Mouse (Mus musculus) cerebellum, adult (tissue): ENCODE data around the gene Olfr44.

Source experiments
- ATAC-seq: cut with Nextera tagmentation; 2 replicates; pipeline ENCODE4 v1.9.2; 2017; ENCODE audit warnings: mild to moderate bottlenecking, moderate library complexity, mixed read lengths; ENCODE audit not compliant: insufficient number of reproducible peaks, low FRiP score, low TSS enrichment

The Olfr44 gene

DNA sequence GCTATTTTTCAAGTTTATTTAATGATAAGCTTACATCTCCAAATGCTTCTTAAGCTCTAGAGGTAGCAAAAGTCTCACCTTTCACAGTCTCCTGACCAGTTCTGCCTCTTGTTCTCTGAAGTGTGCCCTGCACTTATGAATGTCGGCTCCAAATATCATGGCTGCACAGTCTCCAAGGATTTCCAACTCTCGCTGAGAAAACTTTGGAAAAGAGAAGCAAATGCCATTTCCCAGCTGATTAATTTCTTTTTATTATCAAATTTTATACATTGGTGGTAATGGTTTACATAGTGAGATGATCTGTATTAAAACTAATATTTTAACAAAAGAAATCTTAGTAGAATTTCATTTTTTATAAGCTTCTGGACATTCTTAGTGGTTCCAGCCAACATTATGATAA lies at the start of gene Olfr44:
Gene Olfr44, minus strand, starts transcription at position 101 of the 400 bp plus-strand sequence.
- no peak for ATAC-seq

DNA sequence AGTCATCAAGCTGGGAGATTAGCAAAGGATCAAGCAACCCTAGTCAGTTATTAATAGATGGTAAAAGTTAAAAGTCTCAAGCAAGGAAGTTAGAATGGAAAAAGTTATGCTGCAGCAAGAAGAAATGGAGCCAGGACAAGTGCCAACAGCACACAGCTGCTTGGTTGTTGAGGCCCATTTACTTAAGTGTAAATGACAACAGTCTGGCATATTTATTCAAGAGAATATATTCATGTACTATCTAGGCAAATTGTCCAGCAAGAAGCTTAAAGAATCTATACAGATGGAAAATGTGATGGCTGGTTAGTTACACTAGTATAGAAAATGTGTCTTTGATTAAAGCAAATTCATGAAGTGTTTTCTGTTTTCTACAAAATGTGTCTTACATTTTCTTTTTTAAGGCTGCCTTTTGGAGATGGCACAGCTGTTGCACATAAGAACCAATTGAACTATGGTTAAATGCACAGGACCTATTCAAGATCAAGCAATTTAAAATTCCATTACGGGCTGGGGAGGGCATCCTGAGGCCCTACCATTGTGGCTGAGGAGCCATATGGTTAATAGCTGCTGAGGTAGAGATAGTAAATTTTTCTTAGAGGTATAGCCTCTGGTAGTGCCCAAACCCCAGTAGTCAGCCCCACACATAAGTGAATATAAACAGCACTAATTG lies 30.0 kb upstream of the Olfr44 start:
- no peak for ATAC-seq

DNA sequence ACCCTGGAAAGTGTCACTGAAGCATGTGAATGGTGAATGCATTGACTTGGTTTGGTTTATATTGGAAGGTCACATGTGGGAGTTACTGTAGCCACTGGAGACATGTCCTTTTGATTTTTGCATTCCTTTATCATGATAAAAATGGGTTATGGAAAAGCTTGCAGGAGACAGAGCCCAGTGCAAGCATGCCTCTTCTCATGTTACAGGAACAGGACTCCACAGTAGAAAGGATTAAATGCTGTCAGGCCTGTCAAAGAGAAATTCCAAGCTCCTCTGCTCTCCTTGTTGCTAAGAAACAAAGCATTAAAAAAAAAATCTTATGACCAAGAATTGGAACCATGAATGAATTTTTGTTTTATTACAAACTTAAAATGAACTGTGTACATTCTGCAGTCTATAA lies 24.8 kb upstream of the Olfr44 start:
- no peak for ATAC-seq

DNA sequence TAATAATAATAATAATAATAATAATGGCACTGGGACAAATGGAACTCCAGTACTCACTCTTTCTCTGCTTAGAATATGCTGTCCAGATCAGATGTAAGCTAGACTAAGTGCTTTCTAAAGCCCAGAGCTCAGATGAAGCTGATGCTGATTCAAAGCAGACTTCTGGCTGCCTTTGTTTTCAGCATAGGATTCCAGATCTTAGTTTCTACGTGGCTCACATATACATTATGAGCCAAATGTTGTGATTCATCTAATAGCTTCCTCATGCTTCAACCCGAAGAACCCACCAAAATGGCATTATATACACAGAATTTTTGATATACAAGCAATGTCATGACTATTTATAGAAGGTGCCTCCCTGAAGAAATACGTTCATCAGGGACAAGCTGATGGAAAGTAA lies 21.7 kb upstream of the Olfr44 start, which contains the start of gene Olfr957:
Gene Olfr957, minus strand, starts transcription at position 279 of the 400 bp plus-strand sequence.
- ATAC-seq: no peak

DNA sequence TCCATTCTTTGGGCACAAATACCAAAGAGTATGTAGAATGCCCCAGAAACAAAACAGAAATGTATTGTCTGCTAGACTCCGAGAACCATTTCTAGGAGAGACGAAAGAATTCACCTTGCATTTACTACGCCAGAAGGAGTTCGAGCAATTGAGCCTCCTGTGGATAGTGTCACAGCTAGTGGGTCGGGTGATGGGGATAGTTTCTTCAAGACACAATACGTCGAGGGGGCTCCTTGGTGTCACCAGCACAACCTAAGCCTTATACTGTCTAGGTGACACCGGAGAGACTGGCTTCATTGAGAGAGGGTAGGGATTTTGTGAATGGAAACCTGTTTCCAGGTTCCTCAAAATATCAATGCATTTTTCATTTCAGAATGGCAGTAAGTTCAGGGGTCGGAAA lies 15.6 kb upstream of the Olfr44 start:
- ATAC-seq: no peak

DNA sequence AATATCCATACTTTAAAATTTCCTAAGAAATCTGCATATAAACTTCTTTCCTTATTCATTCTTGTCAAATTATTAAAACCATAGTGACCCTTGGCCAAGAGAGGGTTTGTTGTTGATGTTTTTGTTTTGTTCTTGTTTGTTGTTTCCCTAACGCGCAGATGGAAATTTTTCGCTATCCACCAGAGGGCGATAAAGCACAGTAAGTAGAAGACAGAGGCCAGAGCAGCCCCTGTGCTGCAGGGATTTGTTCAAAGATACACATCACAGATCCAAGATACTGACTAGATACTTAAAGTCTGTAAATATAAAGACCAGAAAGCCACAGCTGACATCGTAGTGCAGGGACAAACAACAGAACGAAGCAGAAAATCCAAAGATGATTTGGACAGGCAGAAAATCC lies 15.2 kb upstream of the Olfr44 start:
- no peak for ATAC-seq

DNA sequence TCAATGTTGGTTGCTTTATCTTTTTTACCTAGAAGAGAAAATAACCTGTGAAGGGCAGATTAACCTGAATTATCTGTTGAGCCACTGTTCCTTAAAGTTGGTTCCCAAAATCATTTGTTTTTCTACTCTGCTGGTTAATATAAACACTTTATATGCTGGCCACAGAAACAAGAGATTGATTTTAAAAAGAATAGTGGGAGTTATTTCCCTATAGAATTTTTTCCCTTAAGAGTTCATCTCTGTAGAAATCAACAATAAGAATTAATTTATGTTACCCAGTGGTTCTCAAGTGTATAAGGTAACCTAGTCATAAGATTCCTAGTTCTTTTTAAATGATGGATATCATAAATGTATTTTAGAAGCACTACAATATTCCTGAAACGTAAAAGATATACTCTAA lies 22.0 kb downstream of the Olfr44 start, which contains the start of gene Olfr955:
Gene Olfr955, minus strand, starts transcription at position 101 of the 400 bp plus-strand sequence.
- ATAC-seq: no peak

DNA sequence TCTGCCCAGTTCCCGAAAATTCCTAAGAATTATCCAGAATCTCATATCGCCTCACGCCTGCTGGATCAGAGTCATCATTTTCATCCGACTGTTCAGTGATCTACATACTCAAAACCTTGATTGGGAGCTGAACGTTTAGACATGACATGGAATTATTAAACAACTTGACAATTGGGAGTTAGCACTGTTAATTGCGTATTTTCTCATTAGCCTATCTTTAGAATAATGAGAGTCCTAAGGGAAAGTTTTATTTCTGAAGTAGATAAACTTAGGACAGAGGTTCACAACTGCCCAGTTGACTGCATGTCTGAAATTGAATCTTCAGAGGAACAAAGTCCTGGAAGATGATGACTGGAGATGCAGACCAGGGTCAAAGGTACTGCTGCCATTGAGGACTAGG lies 37.4 kb downstream of the Olfr44 start, which contains the start of gene Olfr954:
Gene Olfr954, plus strand, starts transcription at position 301 of the 400 bp plus-strand sequence.
- no peak for ATAC-seq
